Mouse (Mus musculus) urinary bladder, postnatal 14 days (tissue): Measurements from ENCODE around the gene P2ry12.

Source experiments
- DNase-seq: peaks from one replicate; pipeline ENCODE4 v3.0.0; 2021; ENCODE audit warnings: low spot score

The P2ry12 gene

GRCm38 (mm10) chr3:59262704-59263103 is at the start of gene P2ry12:
Gene P2ry12, minus strand, starts transcription at chr3:59262871.
- DNase-seq: no peak

- no peak for DNase-seq
Measured at GRCm38 (mm10) chr3:59305518-59305917, 42.8 kb upstream of the P2ry12 start.

- no peak for DNase-seq
Measured at GRCm38 (mm10) chr3:59304944-59305343, 42.3 kb upstream of the P2ry12 start.

GRCm38 (mm10) chr3:59297653-59298052 is 35.0 kb upstream of the P2ry12 start:
- no peak for DNase-seq

GRCm38 (mm10) chr3:59296563-59297130 is 34.0 kb upstream of the P2ry12 start:
- no peak for DNase-seq

GRCm38 (mm10) chr3:59295699-59296562 is 33.3 kb upstream of the P2ry12 start:
- no peak for DNase-seq

GRCm38 (mm10) chr3:59293437-59294199 is 30.9 kb upstream of the P2ry12 start:
- no peak for DNase-seq

- DNase-seq: no peak
Measured at GRCm38 (mm10) chr3:59290551-59290950, 27.9 kb upstream of the P2ry12 start.

GRCm38 (mm10) chr3:59278620-59279019 is 15.9 kb upstream of the P2ry12 start:
- DNase-seq: no peak

GRCm38 (mm10) chr3:59278254-59278533 is 15.5 kb upstream of the P2ry12 start:
- no peak for DNase-seq

GRCm38 (mm10) chr3:59277502-59278253 is 15.0 kb upstream of the P2ry12 start:
- no peak for DNase-seq

- DNase-seq: no peak
Measured at GRCm38 (mm10) chr3:59270811-59271210, 8.1 kb upstream of the P2ry12 start.

GRCm38 (mm10) chr3:59263988-59264387 is 1.3 kb upstream of the P2ry12 start:
- DNase-seq: no peak

- no peak for DNase-seq
Measured at GRCm38 (mm10) chr3:59263417-59263816, 746 bp upstream of the P2ry12 start.

GRCm38 (mm10) chr3:59261709-59262472 is 780 bp downstream of the P2ry12 start:
- no peak for DNase-seq

GRCm38 (mm10) chr3:59260745-59261144 is 1.9 kb downstream of the P2ry12 start:
- DNase-seq: no peak

GRCm38 (mm10) chr3:59257740-59258664 is 4.7 kb downstream of the P2ry12 start:
- DNase-seq: no peak

- no peak for DNase-seq
Measured at GRCm38 (mm10) chr3:59250454-59250853, 12.2 kb downstream of the P2ry12 start.

GRCm38 (mm10) chr3:59248031-59248430 is 14.6 kb downstream of the P2ry12 start:
- no peak for DNase-seq

GRCm38 (mm10) chr3:59243384-59243783 is 19.3 kb downstream of the P2ry12 start:
- DNase-seq: peak; percentile 23
